Mouse (Mus musculus) layer of hippocampus, adult 11-12 months (tissue): ENCODE data around the gene Flna.
A peak's percentile ranks its signal among the peaks of the same experiment; 100 is the strongest.
"Not testable (repeated sequence)": the region's sequence is repeated elsewhere in the genome, so short reads cannot be mapped to it uniquely, and the experiment has no call there.

ENCODE experiments used
- DNase-seq: peaks from one replicate; pipeline ENCODE4 v3.0.0; 2022; ENCODE audit warnings: low spot score

Gene Flna

DNA sequence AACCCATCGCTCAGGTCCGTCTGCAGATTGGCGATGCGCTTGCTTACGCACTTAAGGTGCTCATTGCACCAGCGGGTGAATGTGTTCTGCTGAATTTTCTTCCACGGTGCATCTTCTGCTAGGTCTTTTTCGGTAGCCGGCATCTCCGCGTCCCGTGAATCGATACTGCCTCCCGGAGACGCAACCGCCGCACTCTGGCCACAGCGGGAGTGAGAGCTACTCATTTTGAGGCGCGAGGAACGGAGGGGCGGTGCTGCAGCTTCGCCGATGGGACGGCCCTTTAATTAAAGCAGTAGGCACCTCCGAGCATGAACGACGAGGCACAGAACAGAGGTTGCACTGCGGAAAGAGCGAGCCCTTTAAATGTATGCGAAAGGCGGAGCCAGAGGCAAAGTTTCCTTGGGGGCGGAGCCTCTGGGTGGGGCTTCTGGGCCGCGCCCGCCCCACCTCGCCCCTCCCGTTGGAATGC, 3.4 kb downstream of the Flna start:
- peak; percentile 86 for DNase-seq

DNA sequence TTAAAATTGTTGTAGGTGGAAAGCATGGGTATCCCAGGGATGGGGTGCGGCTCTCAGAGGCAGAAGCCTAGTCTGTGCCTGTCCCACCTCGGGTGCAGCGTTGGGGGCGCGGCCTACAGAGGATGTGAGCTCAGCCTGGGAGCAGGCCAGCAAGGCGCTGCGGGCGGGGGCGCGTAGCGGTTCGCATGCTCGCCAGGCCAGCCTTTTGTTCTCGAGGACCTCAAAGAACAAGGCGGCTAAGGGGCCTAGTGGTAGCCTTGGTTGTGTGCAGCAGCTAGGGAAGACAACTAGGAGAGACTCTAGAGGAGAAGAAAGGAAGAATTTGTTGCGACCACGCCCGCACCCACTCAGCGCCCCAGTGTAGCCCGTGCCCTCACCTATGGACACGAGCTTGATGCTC, 3.9 kb downstream of the Flna start:
- DNase-seq, result peak; percentile 74

DNA sequence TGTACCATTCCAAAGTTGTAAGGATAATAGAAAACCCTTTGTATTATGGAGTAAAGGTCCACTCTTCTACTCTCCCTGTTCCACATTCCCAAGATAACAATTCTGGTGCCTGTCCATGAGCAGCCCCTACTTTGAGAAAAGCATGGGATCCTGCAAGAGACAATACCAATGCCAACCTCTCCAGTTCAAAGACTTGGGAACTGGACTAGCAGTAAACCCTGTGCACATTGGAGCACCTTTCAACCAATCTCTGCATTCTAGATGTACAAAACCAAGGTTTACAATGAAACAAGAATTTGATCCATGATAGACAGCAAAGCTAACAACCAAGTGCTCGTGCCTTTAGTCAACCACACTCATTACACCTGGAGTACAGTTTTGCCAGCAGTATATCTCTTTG, 4.5 kb downstream of the Flna start:
- DNase-seq, result no peak

DNA sequence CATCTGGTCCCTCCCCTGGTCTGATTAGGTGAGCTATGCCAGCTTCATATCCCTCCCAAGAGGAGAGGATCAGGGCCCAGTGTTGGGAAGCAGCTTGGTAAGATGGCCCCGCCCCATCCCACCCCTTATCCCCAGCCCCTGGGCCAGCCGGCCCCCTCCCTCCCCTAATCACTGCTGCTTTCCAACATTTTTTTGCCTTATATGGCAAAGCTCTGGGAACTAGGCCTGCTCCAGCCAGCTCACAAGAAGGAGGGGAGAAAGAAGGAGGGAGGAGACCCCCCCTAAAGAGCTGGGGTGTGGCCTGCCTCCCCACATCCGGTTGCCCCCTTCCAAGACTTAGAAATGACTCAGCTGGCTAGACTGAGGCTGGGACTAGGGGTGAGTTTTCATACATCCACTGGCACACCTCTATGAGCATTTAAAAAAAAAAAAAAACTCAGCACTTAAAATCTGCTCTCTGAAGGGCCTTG, 5.0 kb downstream of the Flna start:
- DNase-seq, result no peak

DNA sequence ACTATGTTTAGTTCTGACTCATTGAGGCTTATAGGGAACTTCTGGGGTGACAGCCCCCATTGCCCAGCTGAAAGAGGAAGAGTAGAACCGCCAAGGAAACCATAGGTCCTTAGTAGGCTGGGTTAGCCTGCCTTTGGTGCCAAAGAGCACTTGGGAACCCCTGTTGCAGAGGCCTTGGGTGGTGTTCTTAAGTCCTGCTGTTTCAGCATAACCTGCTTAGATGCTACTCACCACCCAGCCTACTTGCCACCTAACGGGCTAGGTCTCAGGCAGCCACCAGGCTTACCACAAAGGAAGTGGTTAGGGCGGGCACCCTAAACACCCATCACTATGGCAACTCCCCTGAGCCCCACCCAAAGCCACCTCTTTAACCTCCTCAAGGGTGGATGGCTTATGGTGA, 5.8 kb downstream of the Flna start:
- DNase-seq, result no peak

DNA sequence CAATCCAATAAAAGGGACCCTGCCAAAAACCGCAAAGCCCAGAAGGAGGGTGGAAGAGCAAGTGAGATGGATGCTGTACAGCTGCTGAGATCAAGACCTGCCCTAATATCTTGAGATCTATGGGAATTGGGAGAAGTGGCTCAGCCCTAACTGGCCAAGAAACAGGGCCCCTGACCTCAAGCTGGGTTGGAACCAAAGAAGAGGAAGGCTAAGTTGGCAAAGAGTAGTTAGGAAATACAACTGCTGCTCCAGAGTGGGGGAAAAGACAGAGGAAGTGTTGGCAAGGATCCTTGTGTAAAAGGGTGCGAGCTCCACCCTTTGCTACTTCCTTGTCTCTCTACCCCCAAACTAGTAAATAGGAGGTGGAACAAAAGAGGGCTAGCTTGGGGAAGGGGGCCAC, 6.2 kb downstream of the Flna start:
- no peak for DNase-seq

DNA sequence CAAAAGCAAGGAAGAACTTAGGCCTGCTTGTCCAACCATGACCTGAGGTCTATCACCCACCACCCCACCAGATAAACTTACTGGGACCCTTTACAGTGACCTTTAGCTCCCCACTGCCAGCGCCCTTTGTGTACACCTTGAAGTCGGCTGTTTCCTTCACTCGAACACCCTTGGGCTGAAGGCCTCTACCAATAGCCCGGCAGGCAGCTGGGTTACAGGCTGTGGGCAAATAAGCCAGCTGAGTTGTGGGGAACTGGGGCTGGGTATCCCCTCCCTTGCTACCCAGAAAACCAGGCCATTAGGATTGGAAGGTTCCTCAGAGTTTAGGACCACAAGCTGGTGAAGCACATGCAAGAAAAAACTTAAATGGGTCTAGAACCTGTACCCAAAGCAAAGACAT, 9.3 kb downstream of the Flna start:
- no peak for DNase-seq

DNA sequence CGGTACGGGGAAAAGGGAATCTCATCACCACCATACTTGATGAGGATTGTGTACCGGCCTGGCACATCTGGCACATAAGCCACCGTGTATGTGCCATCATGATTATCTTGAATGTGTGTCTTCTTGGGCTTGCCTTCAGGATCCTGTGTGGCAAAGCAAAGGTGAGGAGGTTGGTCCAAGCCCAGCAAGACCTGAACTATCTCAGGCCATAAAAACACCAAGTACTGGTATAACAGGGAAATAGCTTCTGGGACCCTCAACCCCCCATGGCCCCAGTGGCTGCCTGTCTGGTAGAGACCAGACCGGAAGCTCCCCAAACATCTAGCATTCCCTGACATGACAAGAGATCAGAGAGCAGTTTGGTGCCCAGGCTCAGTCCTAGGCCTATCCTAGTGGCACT, 16.4 kb downstream of the Flna start:
- DNase-seq, result no peak

DNA sequence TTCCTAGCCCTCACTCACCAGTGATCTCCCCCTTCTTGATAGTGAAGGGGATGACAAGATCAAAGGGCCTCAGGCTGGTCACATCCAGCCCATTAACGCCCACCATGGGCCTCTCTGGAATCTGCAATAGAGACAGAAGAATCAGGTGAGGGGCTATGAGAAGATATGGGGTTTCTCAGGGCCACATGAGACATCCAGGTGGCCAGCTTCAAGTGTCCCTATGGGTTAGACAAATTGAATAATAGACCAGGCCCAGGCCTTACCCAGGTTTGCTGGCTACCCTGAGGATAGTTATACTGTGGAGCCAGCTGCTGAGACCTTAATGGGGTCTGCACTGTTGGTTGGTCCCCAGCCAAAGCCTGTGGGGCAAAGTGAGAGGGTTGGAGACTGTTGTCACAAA, 19.6 kb downstream of the Flna start:
- no peak for DNase-seq

DNA sequence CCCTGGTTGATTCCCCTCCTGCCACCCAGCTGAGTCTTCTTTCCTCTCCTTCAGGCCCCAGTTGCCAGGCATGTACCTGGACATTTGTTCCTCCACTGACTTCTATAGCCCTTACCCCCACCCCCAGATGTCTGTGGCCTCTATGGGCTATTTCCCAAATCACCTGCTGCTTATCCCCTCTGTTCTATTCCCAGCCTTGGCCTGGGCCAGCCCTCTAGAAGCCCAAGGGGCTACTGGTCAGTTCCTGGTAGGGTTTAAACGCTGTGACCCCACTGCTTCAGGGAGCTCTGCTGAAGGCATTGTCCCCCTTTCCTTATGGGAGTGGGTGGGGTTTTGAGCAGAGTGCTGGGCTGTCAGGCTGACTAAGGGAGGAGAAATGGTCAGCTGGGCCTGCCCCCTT, 29.5 kb downstream of the Flna start:
- not testable (repeated sequence) for DNase-seq

DNA sequence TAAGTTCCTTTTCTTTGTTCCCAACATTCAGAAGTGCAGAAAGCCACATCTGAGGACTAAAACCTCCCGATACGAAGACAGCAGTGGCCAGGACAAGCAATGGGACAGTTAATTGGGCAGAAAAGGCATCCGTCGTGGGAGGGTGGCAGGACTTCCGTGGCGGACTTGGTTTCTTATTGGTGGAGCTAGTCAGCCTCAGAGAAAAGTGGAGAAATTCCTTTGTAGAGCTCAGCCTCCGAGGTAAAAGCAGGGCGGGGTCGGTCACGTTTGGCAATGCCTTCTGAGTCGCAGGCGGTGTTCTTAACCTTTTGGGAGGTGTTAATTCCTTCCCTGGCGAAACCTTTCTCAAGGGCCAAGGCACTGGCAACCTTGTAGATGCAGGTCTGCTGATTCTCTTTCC, 30.2 kb downstream of the Flna start:
- DNase-seq, result no peak

DNA sequence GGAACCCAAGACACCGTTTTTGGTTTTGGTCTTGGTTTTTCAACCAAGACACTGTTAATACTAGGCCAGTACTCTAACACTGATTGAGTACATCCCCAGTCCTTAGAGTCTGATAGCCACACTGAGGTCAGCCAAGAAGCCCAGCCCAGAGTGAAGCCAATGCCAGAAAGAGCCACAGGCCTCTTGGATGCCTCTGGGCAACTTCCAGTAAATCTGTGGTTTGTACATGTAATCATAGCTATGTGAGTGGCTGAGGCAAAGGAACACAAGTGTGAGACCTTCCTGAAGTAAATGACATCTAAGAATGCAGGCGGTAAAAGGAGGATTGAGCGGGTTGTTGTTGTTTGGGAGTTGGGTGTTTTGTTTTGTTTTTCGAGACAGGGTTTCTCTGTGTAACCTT, 31.1 kb downstream of the Flna start:
- DNase-seq, result no peak

DNA sequence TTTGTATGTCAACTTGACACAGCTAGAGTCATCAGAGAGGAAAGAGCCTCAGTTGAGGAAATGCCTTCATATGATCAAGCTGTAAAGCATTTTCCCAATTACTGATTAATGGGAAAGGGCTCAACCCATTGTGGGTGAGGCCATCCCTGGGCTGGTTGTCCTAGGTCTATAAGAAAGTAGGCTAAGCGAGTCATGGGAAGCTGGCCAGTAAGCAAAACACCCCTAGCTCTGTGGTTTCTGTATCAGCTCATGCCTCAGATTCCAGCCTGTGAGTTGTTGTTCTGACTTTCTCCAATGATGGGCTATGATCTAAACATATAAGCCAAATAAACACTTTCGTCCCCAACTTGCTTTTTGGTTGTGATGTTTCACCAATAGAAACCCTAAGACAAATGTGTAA, 46.1 kb downstream of the Flna start:
- DNase-seq, result no peak

DNA sequence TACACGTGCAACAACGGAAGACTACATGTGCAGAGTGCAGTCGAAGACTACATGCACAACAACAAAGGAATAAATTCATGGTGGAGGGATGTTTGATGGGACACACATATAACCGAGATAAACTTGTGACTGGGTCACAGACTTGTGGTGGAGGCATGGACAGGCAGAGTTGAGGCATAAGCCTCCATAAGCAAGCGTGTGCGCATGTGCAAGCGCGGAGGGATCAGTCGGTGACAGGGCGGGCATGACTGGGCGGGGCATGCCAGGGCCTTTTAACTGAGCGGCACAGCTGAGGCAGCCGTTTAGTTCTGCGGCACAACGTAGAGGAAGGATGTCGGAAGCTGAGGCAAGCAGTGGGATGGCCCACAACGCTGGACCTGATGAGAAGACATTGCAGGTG, 72.7 kb downstream of the Flna start, which contains the start of gene Tktl1:
Tktl1 (plus strand) TSS at position 301 of the 400 bp plus-strand sequence.
- no peak for DNase-seq
